Mouse (Mus musculus) forebrain, embryonic 10.5 days (tissue): ENCODE results near the gene Mcoln1. TPM values are rescaled to one million over a fixed set of nuclear protein-coding genes. Genes with fewer than 3 reads are reported as not detected.

ENCODE experiments used
- DNase-seq: peaks from one replicate; pipeline ENCODE4 v3.0.0-alpha.2; 2017; ENCODE audit warnings: low spot score; ENCODE audit errors: extremely low spot score
- H3K27ac ChIP-seq: fragments of 300-500 bp; sonication (generic); 2 replicates; pipeline ENCODE4 v1.5.1; 2016; ENCODE audit warnings: mild to moderate bottlenecking
- H3K27me3 ChIP-seq: fragments of 300-500 bp; sonication (generic); 2 replicates; pipeline ENCODE4 v1.6.1; 2016; ENCODE audit warnings: mild to moderate bottlenecking; ENCODE audit not compliant: poor library complexity, severe bottlenecking
- H3K36me3 ChIP-seq: fragments of 300-500 bp; sonication (generic); replicated peaks from 2 replicates; pipeline ENCODE4 v1.6.1; 2016; ENCODE audit warnings: mild to moderate bottlenecking, moderate library complexity
- H3K4me1 ChIP-seq: fragments of 300-500 bp; sonication (generic); 2 replicates; pipeline ENCODE4 v1.6.1; 2016
- H3K4me3 ChIP-seq: fragments of 300-500 bp; sonication (generic); 2 replicates; pipeline ENCODE4 v1.5.1; 2016; ENCODE audit warnings: mild to moderate bottlenecking, moderate library complexity
- H3K9me3 ChIP-seq: fragments of 300-500 bp; sonication (generic); 2 replicates; pipeline ENCODE4 v1.6.1; 2016; ENCODE audit warnings: mild to moderate bottlenecking, moderate library complexity
- WGBS: fragments of 180-500 bp; shearing (Covaris S2); methylation state at CpG from one replicate; pipeline ENCODE4 v1.1.7; 2016; 5-methylcytosine and 5-hydroxymethylcytosine counted together
- polyA plus RNA-seq: library from polyadenylated mRNA; unstranded; fragments of >200 nt; fragmentation: Nextera tagmentation; extraction: Ambion mirVana; gene quantifications from 2 replicates; pipeline ENCODE4 v1.2.1, GENCODE M21; 2016

Mcoln1 gene
- polyA plus RNA-seq, 1 experiment from 2014 or later, result 59.3 TPM

GRCm38 (mm10) chr8:3540076-3540475 lies 39.8 kb downstream of the Mcoln1 start:
- 91% methylated on average over 4 of the region's 4 CpGs for WGBS
- Histone ChIP-seq H3K27ac (no peak overlapping the region), H3K9me3 (no peaks in the 10 kb centered on the region), H3K27me3 (no peaks in the 10 kb centered on the region), H3K36me3 (peaks cover 81% of the 10 kb centered on the region), H3K4me3 (no peak overlapping the region), H3K4me1 (no peaks in the 10 kb centered on the region)
- no peak for DNase-seq

DNA sequence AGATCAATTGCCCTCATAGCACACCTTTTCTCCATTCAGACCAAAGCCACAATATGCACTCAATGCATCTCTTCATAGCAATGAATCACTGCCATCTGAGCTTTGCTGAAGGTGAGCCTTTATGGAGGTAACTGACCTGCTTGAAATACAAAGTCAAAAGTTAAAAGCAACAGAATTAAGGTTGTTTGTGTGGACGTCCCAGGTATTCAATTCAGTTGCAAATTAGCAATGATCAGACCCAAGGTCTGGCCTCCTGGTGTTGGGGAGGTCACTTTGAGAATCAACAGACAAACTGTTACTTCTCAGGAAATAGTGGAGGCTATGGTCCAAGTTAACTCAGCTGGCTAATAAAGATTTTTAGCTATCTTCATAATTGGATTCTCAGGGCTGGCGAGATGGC lies 46.3 kb downstream of the Mcoln1 start:
- WGBS, result 88% methylated on average over 2 of the region's 2 CpGs
- peaks cover 39% of the 10 kb centered on the region for H3K36me3 ChIP-seq

GRCm38 (mm10) chr8:3552240-3552639 lies 52.0 kb downstream of the Mcoln1 start:
- Histone ChIP-seq H3K27ac (no peak overlapping the region), H3K27me3 (no peaks in the 10 kb centered on the region), H3K4me1 (no peaks in the 10 kb centered on the region), H3K4me3 (no peak overlapping the region), H3K36me3 (no peaks in the 10 kb centered on the region), H3K9me3 (no peaks in the 10 kb centered on the region)
- 87% methylated on average over 1 of the region's 1 CpGs for WGBS
- DNase-seq, result no peak

More for the DNA sequence above, 46.3 kb downstream of the Mcoln1 start:
- H3K9me3 ChIP-seq, result no peaks in the 10 kb centered on the region
- H3K27me3 ChIP-seq, result no peaks in the 10 kb centered on the region
- no peak for DNase-seq
- no peaks in the 10 kb centered on the region for H3K4me1 ChIP-seq
- H3K27ac ChIP-seq, result no peak overlapping the region
- no peak overlapping the region for H3K4me3 ChIP-seq

GRCm38 (mm10) chr8:3556114-3556513 lies 55.9 kb downstream of the Mcoln1 start:
- no peaks in the 10 kb centered on the region for H3K36me3 ChIP-seq
- no peaks in the 10 kb centered on the region for H3K4me1 ChIP-seq
- H3K27ac ChIP-seq, result no peak overlapping the region
- peak; percentile 31 for DNase-seq
- WGBS, result 57% methylated on average over 4 of the region's 4 CpGs
- H3K27me3 ChIP-seq, result no peaks in the 10 kb centered on the region
- no peaks in the 10 kb centered on the region for H3K9me3 ChIP-seq
- H3K4me3 ChIP-seq, result no peak overlapping the region

Other genes with a start within 250 kb of the Mcoln1 start
- 23.2 and 26.4 TPM in 2 replicates for gene Insr, start 220.8 kb upstream of the Mcoln1 start, polyA plus RNA-seq
- gene A430078G23Rik, start 147.0 kb upstream of the Mcoln1 start, polyA plus RNA-seq, result not detected in 2 replicates
- 9.7 and 11.4 TPM in 2 replicates for gene Arhgef18, start 107.5 kb upstream of the Mcoln1 start, polyA plus RNA-seq
- gene Pex11g, start 32.8 kb upstream of the Mcoln1 start, polyA plus RNA-seq, result 4.5 and 5.8 TPM in 2 replicates
- not detected in 2 replicates for gene Tex45, start 29.6 kb upstream of the Mcoln1 start, polyA plus RNA-seq
- gene Zfp358, start 7.3 kb upstream of the Mcoln1 start, polyA plus RNA-seq, result 61.6 and 64.8 TPM in 2 replicates
- 21.2 and 22.1 TPM in 2 replicates for gene Pnpla6, start 14.9 kb downstream of the Mcoln1 start, polyA plus RNA-seq
- gene C330021F23Rik, start 67.5 kb downstream of the Mcoln1 start, polyA plus RNA-seq, result 8.4 and 13.1 TPM in 2 replicates
- 11.6 and 12.7 TPM in 2 replicates for gene Camsap3, start 86.8 kb downstream of the Mcoln1 start, polyA plus RNA-seq
- 76.9 and 79.5 TPM in 2 replicates for gene Xab2, start 120.9 kb downstream of the Mcoln1 start, polyA plus RNA-seq
- gene Pet100, start 121.1 kb downstream of the Mcoln1 start, polyA plus RNA-seq, result 83.0 and 92.6 TPM in 2 replicates
- gene Pcp2, start 125.1 kb downstream of the Mcoln1 start, polyA plus RNA-seq, result 0.32 and 0.85 TPM in 2 replicates
- gene Stxbp2, start 130.5 kb downstream of the Mcoln1 start, polyA plus RNA-seq, result 35.8 and 38.1 TPM in 2 replicates
- 0.30 and 0.31 TPM in 2 replicates for gene Retn, start 155.3 kb downstream of the Mcoln1 start, polyA plus RNA-seq
- 0.09 and 0.20 TPM in 2 replicates for gene Mcemp1, start 165.3 kb downstream of the Mcoln1 start, polyA plus RNA-seq
- 11.2 and 12.1 TPM in 2 replicates for gene Fcor, start 171.9 kb downstream of the Mcoln1 start, polyA plus RNA-seq
- 43.3 and 47.5 TPM in 2 replicates for gene Trappc5, start 175.8 kb downstream of the Mcoln1 start, polyA plus RNA-seq
- 0.22 and 0.38 TPM in 2 replicates for gene Fcer2a, start 193.7 kb downstream of the Mcoln1 start, polyA plus RNA-seq
- not detected in 2 replicates for gene Clec4g, start 220.2 kb downstream of the Mcoln1 start, polyA plus RNA-seq
- not detected in 2 replicates for gene Cd209a, start 248.5 kb downstream of the Mcoln1 start, polyA plus RNA-seq